In the genomic region with DNA sequence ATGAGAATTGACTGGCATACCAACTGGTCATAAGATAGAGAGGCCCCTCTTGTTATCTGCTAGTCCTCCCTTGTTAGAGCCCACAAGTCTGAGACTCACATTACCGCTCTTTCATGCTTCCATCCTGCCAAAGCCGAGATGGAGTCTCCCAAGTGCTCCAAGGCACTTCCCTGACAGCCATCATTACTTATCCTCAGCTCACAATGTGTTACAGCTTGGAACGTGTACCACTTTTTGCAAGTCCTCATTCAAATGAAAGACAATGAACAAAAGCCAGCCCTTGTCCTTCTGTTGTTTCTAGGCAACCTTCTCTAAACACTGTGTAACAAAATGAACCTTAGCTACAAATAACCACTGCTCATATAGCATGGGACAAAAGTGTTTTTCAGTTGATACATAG, we compare ENCODE assay signal across 17 mouse cellular contexts.
"Had no signal": no experiment of that assay in that cellular context is flagged by ENCODE, and none has a peak within 500 bp of the region (broad histone marks: within the 10 kb centered on the region; RNA-seq: fewer than 3 reads in every experiment).

No protein-coding gene starts in this region.

- H3K4me3 ChIP-seq: megakaryocyte, embryonic 14.5 days; neural tube, embryonic 12.5 days; stomach, embryonic 15.5 days had no signal

- H3K36me3 ChIP-seq: neural tube, embryonic 12.5 days; stomach, embryonic 15.5 days had no signal

- H3K9ac ChIP-seq: liver, embryonic 14.5 days; lung, embryonic 14.5 days; neural tube, embryonic 12.5 days; stomach, embryonic 15.5 days had no signal

- DNase-seq: lung, adult 18-20 months; lung, embryonic 14.5 days; lung, postnatal 10 days; lung, postnatal 36 days; midbrain, embryonic 14.5 days; right cerebral cortex, postnatal 14 days; thymus, adult 2 months; thymus, postnatal 25 days; thymus, postnatal 4 days had no signal

- H3K27ac ChIP-seq: liver, embryonic 14.5 days; macrophage; neural tube, embryonic 12.5 days; stomach, embryonic 15.5 days; stomach, postnatal 0 days had no signal

- H3K27me3 ChIP-seq: megakaryocyte, embryonic 14.5 days; neural tube, embryonic 12.5 days; stomach, embryonic 15.5 days had no signal

- ATAC-seq: midbrain, embryonic 16.5 days had no signal

- H3K4me2 ChIP-seq: lung, embryonic 14.5 days; midbrain, embryonic 11.5 days; neural tube, embryonic 12.5 days; stomach, embryonic 15.5 days had no signal

- H3K4me1 ChIP-seq: neural tube, embryonic 12.5 days; stomach, embryonic 15.5 days had no signal

- H3K9me3 ChIP-seq: megakaryocyte, embryonic 14.5 days; neural tube, embryonic 12.5 days; stomach, embryonic 15.5 days had no signal
